Mouse (Mus musculus) cerebellum, adult 9-10 months (tissue): ENCODE measurements around the gene Skint2.

Source experiments
- DNase-seq: peaks from one replicate; pipeline ENCODE4 v3.0.0; 2022

Skint2 gene

GRCm38 (mm10) chr4:112556894-112557293 lies at the start of gene Skint2:
TSS of gene Skint2 (plus strand) at chr4:112557194.
- no peak for DNase-seq
